Mouse (Mus musculus) WW6 (cell line): Measurements from ENCODE around the gene Itgb6.

Experiments used
- DNase-seq: peaks from one replicate; pipeline ENCODE4 v3.0.0-alpha.2; 2013; ENCODE audit warnings: low read depth, low spot score

Itgb6 gene

DNA sequence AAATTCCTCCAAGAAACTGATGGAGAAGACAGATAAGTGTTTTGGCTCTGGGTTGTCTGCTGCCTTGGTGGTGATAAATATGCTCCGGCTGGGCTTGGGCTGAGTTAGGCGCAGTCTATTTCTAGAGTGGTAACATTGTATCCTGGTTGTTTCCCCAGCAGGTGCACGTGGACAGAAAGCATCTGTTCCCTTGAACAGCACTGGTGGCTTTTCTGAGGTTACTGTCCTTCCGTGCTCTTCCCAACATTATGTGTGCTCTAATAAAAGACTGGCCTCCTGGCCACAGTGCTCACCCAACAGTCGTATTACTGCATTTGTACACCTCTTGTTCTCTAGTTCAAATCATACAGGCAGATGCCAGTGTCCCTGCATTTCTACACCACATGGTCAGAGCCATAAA, 9.6 kb downstream of the Itgb6 start:
- no peak for DNase-seq

DNA sequence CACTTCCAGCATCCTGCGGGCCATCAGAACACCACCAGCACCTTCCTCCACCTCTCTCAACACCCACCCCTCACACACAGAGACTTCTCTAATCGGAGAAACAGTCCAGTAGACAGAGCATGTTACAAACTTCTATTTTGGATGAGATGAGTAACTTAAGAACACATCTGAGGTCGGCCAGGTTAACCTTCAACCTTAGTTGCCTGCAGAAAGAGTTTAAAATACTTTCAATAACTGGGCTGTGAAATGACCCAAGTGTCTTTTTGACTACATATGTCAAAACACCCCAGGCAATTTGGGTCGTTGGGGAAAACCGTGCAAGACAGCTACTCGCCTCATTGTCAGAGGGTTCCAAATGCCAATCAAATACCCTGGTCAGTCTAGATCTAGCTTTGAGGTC, 10.0 kb downstream of the Itgb6 start:
- DNase-seq: no peak

DNA sequence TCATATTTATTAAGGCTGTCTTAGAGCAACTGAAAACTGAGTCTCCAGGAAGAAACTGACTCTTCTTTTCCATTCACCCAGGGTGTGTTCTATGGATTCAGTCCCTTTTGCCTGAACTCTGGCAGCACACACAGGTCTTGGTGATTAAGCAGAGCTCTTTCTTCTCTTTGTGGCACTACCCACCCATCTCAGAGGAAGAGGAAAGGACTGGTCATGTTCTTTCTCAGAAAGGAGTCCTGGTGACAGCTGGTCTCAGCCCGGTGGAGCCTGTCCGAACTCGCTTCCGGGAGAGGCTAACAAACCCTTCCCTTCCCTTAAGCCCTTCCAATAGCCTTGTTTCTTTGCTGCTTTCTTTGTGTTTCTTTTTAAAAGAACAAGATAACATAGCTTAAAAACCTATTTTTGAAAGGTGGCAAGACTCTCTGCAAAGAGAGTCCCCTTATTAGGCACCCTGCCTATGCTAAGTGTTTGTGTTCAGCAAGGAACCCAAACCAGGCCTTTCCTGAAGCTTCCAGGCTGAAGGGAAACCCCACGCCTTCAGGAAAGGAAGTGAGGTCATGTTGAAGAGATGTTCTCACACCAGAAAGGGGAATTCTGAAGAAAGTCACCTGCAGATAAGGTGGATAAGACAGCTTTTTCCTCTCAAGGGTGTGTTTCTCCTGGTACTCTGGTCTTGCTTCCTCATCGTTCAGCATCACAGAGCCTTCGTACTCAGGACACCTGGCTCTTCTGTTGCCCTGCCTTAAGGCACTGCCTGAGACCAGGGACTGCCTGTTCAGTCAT, 11.2 kb downstream of the Itgb6 start:
- no peak for DNase-seq

DNA sequence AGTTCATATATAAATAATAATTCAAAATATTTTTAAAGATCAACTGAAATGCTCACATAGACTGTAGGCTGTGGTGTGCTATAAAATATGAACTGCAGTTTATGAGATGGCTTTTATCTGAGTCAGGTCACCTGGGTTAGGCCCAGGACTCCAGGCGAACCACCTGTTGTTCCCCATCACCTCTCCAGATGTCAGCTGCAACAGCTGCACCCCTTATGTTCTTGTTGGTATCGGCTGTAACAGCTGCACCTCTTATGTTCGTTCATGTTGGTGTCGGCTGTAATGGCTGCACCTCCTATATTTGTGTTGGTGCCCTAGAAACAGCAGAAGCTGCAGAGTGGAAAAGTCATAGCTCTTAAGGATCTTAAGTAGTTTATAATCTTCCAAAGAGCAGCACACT, 12.1 kb downstream of the Itgb6 start:
- DNase-seq: no peak

DNA sequence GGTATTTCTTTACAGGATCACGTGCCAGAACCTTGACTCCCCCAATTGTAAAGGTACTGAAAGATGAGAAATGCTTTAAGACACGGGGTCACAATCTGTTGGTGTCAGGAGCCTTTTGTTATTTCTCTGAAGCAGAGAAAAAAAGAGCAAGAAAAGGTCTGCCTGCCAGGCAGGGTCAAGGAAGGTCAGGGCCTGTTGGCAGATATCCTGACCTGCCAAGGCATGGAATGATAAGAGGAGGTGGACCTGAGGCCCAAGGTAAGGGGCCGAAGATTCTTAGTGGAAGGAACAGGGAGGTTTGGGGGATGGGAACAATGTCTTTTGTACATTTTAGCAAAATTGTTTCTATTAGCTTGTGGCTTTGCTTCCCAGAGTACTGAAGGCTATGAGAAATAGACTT, 13.8 kb downstream of the Itgb6 start:
- no peak for DNase-seq

DNA sequence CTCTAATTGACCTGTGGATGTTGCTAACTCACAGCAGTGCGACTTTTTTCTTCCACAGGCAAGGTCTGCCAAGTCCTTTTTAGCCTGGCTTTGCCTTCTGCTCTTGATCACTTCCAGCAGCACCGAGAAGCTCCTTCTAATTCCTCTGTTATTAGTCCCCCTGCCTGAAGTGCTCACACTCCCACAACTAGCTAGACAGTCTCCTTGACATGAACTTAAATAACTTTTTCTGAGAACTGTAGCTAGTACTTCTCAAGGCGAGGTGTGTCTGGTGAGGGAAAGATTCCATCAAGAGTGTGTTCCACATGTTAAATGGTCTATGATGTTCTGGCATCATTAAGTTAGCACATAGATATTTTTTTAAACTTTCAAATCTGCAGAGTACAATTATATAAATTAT, 15.6 kb downstream of the Itgb6 start:
- no peak for DNase-seq

DNA sequence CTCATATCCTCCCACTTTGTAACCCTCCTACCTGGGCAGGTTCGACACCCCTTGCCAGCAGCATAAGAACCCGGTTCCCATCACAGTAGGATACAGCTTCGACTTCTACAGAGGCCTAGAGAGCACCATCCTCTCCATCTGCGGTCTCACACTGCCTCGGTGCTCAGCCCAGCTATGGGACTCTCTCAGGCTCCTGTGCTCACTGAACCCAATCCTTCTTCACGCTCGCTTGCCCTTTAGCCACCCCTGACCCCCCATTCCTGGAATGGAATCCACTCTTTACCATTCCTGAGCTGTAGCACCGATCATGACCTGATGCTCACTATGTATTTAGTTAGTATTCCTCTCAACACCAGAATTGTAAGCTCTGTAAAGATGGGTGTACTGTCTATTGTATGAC, 17.0 kb downstream of the Itgb6 start:
- DNase-seq: no peak

DNA sequence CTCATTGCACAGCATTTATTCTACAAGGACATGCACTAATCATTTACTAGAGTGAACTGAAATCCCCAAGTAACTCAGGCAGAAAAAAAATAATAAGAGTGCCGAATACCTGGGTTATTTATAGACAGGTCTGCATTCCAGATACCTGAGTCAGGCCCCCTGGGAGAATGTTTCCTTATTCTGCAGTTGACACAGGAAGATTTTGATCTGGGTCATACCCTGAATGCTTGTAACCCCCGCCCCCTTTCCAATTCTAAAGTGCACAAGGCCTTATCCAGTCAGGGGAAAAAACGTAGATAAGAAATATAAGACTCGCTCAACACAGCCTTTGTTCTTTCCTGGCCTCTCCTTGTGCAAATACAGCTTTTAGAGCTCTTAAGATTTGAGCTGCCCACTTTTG, 19.1 kb downstream of the Itgb6 start:
- no peak for DNase-seq

DNA sequence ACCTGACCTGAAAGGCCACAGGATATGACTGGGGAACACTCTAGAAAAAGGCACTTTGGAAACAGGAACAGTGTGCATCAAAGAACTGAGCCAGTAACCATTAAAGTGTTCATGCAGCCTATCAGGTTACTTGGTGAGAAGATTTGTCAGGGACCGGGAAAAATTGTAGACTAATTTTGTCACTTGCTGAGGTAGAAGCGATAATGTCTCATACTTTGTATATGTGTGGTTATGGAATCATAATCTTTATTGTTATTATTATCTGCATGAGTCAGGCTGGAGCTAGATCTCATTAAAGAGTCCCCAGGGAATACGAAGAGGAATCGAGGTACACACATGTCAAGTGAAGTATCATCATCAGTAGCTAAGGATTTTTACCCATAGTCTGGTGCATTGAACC, 21.5 kb downstream of the Itgb6 start:
- DNase-seq: no peak

DNA sequence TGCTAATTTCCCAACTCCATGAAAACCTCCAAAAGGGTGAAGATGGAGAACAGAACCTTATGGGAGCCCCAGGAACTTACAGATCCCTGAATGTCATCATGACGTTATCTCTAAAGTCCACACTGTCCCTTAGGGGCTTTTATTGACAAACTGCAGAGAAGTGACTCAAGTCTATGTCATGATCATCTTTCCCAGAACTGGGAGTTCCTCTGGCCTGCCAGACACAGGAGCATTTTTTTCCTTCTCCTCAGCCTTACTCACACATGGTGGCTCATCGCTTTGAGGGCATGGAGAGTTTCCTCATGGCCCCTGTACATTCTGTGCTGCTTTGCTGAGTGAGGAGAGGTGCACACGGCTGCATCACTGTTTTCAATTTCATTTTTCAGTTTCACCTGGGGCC, 22.4 kb downstream of the Itgb6 start:
- DNase-seq: no peak

DNA sequence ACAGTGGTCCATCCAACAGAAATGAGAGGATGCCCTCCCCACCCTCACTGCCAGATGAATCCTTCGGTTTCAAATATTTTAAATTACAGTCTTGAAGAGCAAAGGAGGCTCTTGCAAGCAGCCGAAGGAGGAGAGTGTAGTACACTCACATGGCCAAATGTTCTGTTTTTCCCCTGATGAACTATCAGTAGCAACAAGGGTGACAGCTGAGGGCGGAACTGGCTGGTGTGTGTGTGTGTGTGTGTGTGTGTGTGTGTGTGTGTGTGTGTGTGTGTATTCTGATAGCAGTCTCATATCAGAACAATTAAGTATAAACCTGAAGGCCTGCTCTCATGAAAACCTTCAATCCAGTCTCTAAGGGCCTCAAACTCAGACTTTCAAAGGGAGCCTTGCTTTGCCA, 22.9 kb downstream of the Itgb6 start:
- no peak for DNase-seq

DNA sequence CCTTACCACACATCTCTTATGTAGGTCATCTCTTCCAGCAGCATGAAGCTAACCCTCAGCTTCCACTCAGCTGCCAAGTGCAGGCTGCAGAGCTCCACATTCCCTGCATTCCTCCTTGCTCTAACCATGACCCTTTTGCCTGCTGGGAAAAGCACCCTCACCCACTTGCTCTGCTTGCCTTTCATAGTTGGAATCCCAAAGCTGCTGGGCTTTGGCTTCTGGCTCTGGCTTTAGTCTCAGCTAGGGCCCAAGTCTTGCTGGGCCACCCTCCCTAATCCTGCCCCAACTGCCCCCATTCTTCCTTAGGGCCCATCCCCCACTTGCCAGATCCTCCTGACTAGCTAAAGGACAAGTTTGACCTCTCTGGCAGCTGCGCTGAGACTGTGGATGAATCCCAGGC, 24.3 kb downstream of the Itgb6 start:
- no peak for DNase-seq

DNA sequence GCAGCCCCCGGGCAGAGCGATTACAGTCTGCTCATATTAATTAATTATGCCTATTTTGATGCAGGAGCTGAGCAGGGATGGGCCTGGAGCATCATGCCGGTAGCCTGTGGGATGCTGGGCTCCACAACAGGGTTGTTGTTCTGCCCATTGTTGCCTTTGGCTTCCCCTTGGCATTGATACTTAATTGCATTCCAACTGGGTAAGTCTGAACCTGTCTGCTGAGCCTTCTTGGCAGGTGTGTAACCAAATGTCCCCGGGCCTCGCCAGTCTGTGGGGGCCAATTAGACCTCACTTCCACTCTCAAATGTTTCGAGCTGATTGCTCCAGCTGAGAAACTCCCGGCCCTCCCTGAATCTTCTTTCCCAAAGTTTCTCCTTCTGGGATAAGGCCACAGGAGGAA, 24.9 kb downstream of the Itgb6 start:
- no peak for DNase-seq

DNA sequence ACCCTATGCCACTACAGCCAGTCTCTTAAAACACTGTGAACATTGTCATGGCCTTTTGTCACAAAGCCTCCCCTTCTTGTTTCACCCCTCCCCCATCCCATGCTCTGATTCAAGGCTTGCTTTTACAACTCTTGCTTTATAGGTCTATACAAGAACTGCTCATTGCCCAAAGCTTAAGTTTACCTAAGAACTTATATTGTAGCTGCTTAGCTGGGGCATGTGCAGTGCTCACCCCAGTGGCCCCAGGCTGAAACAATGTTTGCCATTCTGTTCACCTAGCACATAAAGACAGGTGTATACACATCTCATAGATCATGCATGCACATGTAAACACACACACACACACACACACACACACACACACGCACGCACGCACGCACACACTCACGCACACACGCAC, 25.9 kb downstream of the Itgb6 start:
- DNase-seq: no peak

DNA sequence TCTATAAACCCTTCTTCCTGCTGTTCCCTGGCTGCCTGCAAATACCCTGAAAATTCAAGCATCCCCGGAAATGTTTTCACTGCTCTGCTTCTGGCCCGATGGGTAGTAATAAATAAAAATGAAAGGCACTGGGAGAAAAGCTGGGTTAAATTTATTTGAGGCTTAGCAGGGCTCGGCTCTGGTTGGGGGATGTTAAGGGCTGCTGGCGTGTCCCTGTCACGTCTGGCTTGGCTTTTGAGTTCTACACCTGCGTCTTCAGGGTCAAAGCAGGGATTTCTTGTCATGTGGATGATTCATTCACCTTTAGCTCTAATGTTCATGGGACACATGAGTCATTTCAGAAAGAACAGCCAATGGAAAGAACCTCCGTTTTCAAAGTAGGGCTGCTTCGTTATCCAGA, 26.7 kb downstream of the Itgb6 start:
- no peak for DNase-seq

DNA sequence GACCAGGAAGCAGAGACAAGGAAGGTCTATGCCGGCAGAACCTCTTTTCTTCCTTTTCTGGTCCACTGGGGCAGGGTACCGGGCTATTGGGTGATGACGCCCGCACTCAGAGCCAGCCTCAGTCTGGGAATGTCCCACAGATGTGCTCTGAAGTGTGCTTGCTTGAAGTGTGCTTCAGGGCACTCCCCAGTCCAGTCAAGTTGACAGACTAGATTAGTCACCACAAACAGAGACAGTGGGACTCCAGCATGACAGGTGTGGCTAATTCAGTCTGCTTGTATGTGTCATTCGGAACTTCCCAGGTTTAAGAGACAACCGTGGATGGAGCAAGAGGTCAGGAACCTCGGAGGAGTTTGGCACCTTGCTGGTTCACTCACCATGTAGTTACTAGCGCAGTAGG, 27.9 kb downstream of the Itgb6 start:
- DNase-seq: no peak

DNA sequence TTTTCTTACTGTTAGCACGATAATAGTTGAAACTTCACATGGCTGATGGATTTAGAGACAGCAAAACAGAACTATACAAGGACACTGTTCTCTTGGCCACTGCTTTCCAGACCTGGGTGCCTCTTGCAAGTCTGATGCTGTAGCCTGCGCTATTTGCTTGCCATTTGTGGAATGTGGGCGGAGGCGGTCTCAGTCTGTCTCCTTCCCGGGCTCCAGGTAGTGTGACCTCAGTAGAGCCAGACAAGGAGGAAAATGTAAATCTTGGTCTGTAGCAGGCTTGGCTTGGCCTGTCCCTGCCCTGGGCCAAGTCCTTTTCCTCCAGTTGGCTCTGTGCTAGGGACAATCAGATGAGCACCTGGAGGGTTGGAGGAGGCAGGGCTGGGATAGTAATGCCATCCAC, 30.2 kb downstream of the Itgb6 start:
- DNase-seq: no peak

DNA sequence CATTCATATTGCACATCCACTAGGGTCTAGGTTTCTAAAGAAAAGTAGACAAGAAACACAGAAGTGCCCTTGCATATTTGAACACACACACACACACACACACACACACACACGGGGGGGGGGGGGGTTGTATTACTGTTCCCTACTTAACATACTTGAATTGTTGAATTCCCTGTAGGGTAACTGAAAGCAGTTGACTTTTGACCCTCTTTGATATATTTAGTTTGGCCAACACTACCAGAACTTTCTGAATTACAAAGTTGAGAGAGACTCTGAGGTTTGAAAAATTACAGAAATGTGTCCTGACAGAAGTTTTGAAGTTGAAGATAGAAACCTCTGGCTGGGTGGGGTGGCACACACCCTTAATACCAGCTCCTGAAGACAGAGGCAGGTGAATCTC, 32.2 kb downstream of the Itgb6 start:
- no peak for DNase-seq

DNA sequence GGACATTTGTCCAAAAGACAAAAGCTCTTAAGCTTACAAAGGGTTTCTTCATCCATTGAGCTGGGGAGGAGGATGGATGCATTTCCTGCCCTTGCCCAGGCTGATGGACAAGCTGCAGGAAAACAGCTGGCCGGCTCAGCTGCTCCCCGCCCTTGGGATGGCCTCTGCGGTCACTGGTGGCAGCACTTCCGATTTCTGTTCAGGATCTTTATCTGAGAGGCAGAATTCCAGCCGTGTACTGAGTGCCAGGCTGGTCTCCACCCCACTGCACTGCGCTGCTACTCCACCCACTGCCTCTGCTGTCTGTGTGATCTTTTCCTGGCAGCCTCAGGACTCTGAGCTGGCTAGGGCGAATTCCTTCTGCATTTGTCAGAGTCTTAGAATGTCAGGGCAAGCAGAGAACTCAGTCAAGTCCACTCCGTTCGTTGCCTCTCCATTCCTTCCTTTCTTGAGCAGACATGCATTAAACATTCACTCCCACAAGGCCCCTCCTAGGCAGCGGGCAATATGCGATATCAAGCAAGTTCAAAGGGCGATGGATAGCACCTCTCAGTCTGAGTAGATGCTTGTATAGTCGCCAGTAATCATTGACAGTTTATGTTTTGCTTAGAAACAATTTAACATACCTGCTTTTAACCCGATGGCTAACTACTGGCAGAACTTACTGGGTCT, 33.4 kb downstream of the Itgb6 start:
- no peak for DNase-seq

DNA sequence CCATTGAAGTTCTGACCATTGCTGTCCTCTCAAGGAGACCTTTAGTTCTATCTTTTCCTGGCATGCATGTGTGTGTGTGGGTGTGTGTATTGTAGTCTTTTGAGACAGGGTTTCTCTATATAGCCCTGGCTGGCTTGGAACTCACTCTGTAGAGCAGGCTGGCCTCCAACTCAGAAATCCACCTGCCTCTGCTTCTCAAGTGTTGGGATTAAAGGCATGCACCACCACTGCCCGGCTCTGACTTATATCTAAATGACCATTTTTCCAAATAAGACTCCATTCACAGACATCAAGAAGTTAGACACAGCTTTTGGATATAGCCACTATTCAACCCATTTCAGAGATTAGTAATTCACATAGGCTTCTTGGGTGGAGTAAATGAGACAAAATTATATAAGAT, 34.3 kb downstream of the Itgb6 start:
- DNase-seq: no peak

DNA sequence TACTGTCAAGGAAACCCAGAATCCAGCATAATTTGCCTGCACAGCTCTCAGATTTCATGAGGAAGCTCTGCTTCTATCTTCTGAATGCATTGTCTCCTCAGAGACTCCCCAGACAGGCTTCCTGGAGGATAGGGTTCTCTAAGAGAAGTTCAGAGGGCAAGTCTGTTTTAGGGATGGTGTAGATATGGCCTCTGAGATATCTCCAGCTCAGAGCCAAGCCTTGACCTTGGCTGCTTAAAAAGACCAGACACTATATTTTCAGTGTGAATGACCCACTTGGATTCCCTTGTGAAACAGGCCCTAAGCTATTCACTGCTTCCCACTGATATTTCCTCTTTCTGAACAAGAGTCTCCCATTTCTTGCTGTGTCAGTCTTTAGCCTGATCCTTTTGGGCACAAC, 36.5 kb downstream of the Itgb6 start:
- DNase-seq: no peak

DNA sequence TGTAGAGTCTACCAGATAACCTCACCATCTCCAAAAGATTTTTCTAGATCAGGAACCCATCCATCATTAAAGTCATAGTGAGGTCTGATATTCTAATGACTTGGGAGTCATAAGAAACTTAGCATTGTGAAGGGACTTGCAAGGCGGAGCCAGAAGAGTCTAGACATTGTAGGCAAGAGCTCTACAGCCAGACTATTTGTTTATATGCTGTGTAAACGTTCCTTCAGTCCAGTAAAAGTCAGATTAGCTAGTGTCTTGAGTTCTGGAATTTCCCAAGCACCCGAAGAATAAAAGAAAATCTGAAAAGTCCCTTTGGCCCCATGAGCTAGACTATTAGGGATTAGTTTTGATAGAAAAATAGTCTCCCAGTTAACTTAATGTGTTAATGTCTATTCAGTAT, 38.3 kb downstream of the Itgb6 start:
- DNase-seq: no peak

DNA sequence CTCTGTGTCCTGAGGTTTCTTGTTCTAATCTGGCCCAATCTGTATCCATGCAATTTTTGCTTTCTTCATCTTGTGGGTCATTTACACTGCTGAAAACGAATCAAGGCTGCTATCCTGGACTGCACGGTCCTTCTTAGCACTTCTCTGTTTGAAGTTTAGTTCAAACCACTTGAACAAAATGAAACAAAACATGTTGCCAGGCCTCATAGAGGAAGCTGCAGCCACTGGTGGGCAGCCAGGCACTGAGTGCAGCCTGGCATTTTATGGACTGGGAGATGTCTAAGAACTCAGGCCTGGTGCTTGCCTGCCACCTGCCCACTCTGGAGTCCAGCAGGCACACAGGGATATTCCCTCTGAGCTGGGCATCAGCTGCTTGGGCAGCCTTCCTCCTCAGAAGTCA, 39.9 kb downstream of the Itgb6 start:
- DNase-seq: no peak

DNA sequence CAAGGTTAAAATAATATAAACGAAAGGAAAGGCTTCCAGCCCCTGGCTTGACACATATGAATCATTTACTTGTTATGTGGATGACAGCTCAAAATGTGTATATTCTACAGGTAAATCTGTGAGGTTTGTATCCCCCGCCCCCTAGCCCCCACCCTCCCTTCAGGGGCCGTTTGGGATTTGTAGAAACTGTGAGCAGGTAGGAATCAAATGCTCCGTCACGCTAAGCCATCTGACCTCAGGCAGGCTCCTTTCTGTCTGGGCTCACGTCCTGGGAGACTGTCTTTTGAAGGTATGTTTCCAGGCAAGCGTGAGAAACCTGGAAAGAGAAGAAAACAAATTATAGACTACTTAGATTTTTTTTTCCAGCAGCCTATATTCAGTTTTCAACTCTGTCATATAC, 48.0 kb downstream of the Itgb6 start:
- no peak for DNase-seq
